Mouse (Mus musculus): ENCODE measurements at regions not wholly inside any gene's neighbourhood (a gene's known extent, or its start where the extent isn't known, plus 50 kb on each side); places are given as distances from the start of the nearest gene placed in this dataset.

DNA sequence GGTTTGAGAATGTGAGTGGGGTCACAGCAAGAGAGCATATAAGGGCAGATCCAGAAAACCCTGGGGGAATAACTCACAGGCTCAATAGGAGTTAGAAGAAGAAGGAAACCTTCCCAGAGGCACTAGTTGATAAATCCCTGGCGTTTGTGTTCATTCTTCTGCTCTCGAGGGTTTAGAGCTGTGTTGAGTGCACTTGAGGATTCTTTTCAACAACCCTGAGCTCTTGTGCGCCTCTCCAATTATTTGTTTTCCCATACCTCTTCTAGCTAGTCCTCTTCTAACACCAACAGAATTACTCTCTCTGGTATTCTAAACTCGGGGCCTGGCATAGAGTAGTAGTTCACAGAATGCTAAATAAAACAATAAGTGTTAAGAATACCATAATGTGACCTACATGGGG lies 151.9 kb upstream of the Cttnbp2 start:
- CTCF ChIA-PET, result no interaction called here
- POLR2A ChIA-PET, result no interaction called here

DNA sequence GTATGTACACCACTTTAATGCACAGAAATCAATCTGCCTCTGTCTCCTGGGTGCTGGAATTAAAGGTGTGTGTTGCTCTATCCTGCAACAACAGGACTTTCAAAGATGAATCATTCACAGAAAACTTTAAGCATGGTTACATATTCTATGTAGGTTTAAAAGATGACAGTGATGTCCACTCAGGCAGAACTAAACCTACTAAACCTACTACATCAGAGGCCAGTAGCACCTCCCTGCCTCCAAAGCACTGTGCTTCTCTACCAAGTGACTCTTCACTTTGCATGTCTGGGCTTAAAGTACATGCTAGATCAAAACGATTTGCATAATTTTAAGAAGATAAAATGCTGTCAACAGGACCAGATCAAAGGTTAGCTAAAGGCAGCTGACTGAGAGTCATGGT lies 156.0 kb upstream of the Cttnbp2 start:
- POLR2A ChIA-PET, result no interaction called here

DNA sequence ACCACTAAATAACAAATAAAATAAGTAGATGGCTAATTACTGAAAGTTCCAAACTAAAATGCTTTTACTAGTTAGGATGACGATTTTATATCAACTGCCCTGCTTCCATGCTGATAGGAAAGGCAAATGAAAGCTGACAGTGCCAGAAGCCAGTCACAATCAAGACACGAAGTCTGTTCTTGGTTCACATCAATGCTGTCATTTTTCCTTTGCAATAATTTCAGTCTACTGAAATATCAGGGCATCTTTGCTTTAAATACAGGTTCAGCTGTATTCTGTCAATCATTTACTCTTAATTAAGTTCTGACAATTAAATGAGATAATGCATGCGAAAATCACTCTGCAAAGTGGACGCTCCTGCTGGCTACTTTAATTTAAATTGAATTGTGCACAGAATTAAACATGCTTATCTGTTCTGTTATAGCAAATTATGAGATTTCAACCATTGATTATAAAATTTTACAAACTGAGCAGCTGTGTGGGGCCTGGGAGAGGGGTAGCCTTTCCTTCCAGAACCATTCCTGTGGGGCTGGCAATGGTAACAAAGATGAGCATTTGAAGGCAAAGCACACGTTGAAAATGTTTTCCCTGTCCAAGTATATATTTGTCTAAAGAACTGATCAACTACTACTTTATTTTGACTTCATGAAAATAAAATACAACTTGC lies 160.1 kb upstream of the Cttnbp2 start:
- POLR2A ChIA-PET, result no interaction called here
- CTCF ChIA-PET, result no interaction called here

More for the DNA sequence above, 156.0 kb upstream of the Cttnbp2 start:
- CTCF ChIA-PET, result no interaction called here

DNA sequence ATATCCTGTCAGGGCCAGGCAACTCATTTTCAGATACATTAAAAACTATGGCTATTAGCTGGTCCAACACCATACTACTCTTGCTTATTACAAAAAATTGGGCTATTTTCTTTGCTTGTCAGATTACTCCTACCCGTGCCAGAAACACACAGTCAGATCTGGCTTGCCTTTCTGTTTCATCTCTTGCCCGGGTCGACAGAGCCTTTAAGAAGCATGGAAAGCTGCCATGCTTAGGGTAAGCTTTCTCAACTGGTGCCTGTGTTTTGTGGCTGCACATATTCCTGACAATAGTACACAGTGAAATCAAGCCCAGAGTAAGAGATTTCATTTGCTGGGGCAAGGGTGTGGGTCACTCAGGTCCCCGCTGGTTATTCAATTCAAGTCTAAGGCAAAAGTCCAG lies 162.5 kb upstream of the Cttnbp2 start:
- CTCF ChIA-PET, result interaction anchor here in 2 of 4 experiments (0.6 kb wide), 3 partner anchors 49 to 894 kb away, joined by 3 to 4 read pairs (median 4); no protein-coding TSS in a partner anchor

DNA sequence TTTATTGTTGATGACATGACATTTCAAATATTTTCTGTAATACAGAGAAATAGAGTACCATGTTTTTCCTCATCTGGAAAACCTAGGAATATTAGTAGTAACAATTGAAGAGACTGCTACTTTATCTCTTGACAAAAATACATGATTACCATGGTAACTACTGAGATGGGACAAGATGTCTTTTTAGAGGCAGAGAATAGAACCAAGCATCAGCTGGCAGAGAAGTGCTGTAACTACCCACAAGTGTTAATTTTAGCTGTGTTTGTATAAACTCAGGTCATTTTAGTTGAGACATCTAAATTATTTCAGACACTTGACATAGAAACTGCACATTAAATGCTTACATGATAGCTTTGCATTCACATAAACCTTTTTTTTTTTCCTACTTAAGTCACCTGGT lies 166.1 kb upstream of the Cttnbp2 start:
- POLR2A ChIA-PET, result no interaction called here
- CTCF ChIA-PET, result no interaction called here

More for the DNA sequence above, 162.5 kb upstream of the Cttnbp2 start:
- POLR2A ChIA-PET, result no interaction called here

DNA sequence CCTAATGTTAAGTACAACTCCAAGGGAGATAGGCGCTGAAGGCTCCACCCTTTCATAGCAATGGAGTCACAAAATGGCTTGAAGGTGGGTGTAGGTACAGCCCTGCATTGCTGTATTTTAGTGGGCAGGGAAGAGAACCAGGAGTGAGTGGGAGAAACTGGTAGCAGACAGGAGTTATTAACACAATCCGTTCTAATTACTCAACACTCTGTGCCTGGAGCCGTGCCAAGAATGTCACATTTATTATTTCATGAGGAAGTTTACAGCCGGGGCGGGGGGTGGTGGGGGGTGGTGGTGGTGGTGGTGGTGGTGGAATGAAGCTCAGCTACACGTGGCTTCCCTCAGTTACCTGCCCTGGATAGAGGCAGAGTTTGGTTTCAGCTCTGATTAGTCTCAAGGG lies 166.3 kb upstream of the Lsm8 start:
- ChIA-PET CTCF (no interaction called here), POLR2A (no interaction called here)

DNA sequence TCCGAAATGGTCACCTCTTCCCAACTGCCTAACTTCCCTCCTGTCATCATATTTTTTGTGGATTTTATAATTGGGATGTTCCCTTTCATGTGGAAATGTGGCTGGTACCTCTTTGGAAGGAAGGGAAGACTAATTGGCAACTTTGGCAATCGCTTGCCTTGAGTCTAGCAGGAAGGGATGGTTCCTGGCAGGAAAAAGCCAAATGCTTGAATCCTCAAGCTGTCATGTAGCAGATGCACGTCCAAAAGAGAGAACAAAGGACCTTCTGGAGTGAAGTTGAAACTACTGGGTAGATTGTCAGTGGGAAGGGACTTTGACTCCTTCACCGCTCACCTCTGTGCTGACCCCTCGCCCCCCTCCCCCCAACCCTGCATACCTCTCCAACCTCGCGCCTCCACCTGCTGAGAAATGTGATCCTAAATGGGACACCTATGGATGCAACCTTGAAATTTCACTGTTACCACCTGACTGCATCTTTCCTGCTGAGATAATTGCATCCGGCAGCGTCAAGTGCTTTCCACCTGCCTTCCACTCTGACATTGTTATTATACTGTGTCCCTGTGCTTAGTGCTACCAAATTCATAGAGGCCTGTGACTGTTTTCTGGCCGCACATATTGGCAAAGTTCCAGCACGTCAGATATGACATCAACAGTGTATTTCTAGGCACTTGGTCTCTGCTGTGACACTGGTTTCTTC lies 159.6 kb upstream of the Lsm8 start:
- ChIA-PET POLR2A (no interaction called here), CTCF (no interaction called here)

DNA sequence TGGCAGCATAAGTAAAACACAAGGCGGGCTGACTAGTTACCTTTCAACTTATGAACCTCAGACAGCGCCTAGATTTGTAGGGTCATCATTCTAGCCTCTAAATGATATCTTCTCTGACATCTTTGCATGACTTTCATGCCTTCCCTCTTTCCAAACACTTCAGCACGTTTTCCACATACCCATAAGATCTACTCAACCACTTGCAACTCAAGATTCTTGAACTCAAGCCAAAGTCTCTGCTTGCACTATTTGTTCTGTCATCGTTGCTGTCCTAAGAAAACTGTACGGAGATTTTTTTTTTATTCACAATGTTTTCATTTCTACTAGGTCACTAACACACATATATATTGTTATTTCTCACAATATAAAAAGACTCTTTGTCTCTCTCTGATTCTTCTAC lies 150.8 kb upstream of the Lsm8 start:
- CTCF ChIA-PET, result no interaction called here
- POLR2A ChIA-PET, result no interaction called here

DNA sequence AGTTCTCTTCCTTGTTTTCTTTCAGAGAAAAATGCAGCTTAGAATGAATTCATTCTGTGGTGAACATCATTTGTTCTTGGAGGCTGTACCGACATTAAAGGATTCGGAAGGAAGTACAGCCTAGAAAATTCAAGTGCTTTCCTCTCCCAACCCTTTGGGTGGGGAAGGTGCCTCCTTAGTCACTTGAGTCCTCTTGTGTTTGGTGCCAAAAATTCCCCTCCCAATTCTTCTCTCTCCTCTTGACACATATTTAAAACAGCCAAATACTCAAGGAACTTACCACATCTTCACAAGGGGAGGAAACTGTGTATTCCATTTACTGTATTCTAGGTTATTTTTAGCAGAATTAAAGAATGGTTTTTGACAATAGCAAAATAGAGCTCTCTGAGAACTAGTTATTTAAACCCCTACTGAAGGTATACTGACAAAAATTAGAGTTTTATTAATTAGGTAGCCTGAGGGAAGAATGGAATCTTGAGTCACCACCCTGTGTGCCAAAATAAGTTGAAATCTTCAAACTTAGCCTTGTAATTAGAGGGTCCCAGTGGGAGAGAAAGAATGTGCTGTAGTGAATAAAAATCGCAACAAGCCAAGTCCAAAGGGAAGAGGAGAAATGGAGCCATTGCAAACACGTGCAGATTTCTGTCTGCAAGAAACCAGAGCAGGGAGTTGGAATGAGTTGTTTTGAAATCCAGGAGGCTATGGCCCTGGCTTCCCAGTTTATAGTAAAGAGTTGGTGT lies 149.2 kb upstream of the Lsm8 start:
- POLR2A ChIA-PET, result no interaction called here
- CTCF ChIA-PET, result no interaction called here

DNA sequence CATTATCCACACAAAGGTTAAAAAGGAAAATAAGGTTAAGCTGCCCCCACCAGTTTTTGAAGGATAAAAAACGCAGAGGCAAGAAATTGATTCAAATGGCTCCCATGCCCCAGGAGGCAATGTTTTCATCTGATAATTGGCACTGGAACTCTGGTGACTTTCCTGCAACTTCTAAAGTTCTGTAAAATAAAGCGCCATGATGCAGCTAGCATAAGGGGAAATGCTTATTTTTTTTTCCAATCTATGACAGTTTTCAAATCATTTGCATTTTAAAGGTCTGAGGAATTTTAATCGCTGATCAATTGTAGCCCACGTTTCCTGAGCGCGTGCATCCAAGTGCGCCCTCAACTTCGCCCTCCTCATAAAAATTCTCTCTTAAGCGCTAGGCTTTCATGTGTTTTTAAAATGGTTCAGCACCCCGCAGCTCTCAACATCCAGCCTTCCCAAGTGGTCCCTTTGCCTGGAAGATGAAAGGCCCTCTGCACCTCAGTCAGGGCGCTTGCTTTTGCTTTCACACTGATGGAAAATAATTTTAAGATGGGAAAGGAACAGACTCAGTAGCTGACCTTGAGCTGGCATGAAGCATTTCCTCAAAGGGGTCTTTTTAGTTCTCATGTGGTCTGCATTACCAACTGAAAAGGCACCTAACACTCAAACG lies 148.5 kb upstream of the Lsm8 start:
- CTCF ChIA-PET, result no interaction called here
- POLR2A ChIA-PET, result no interaction called here

DNA sequence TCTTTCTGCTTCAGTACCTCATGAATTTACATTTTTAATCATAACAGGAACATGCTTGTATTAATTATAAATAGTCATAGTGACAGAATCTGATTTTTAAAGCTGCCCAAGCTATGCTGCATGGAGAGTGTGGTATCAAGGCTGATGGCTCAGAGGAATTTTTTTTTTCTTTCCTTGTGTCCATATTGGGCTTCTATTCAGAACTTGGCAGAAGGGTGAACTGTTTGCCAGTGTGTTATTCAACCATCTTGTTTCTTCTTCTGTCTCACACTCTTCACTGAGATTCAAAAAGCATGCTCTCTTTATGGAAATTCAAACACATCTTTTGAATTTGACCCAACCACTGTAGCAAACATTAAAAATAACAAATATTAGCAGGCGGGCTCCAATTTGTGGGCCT lies 137.6 kb upstream of the Lsm8 start:
- CTCF ChIA-PET, result no interaction called here
- POLR2A ChIA-PET, result no interaction called here

DNA sequence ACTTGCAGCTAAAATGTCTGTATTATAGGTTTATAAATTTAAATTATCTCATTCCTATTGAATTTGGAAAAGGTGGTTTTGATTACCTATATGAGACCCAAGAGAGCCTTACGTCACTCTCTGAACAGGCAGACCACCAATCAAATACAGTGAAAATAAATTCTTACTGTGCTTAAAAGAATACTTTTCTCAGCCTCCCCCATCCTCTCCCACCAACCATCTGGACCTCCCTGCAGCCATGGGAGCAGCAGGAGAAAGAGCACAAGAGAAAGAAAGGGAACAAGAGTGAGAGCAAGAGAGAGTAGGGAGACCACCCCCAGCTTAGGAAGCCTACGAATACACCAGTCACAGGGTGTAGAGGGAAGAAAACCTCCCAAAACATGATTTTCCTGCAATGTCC lies 99.5 kb upstream of the Lsm8 start:
- CTCF ChIA-PET, result no interaction called here

DNA sequence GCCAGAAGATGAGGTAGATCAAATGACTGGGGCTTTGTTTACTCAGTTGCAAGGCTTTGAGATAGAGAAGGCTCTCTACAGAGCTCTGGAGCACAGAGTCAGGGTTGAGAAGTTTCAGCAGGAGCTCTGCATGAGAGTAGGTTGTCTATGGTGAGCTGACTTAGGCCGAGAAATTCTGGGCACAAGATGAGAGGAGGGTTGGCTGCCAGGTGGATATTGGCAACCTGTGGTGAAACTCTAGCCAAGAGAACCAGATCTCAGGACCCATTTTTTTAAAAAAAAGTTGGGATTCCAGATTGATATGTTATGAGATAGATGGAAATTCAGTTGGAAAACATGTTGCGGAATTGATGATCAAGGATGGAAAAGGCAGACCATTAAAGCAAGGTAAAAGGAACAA lies 83.8 kb upstream of the Lsm8 start:
- CTCF ChIA-PET, result no interaction called here

More for the DNA sequence above, 99.5 kb upstream of the Lsm8 start:
- POLR2A ChIA-PET, result no interaction called here

DNA sequence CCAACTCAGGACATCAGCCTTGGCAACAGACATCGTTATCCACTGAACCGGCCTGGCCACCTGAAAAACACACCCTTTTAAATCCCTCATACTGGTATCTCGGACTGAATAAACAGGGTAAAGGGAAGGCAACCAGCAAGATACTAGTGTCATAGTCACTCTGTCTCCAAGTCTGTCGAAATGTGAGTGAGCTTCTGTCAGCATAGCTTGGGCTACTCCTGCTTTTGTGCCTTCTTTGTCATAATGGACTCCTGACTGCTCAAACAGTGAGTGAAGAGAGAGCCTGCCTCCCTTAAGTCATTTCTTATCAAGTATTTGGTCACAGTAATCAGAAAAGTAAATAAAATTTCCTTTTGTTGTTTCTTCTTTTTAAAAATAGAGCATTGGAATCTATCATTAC lies 53.0 kb upstream of the Lsm8 start:
- ChIA-PET CTCF (no interaction called here), POLR2A (no interaction called here)

More for the DNA sequence above, 83.8 kb upstream of the Lsm8 start:
- POLR2A ChIA-PET, result no interaction called here

DNA sequence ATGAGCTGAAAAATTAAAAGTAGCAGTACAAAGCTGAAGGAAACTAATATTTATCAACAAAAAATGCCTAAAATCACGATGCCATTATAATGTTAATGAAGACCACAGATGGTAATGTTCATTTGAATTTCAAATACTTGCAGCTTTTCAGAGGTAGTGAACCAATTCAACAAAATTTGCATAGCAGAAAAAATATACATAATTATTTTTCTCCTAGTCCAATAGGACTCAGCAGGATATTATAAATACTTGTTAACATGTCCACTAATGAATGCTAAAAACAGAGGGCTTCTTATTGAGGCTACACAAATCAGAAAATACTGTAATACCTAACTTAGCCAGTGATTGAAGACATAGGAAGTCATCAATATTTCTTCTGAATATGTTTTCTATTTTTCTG lies 52.5 kb upstream of the Lsm8 start:
- CTCF ChIA-PET, result no interaction called here

DNA sequence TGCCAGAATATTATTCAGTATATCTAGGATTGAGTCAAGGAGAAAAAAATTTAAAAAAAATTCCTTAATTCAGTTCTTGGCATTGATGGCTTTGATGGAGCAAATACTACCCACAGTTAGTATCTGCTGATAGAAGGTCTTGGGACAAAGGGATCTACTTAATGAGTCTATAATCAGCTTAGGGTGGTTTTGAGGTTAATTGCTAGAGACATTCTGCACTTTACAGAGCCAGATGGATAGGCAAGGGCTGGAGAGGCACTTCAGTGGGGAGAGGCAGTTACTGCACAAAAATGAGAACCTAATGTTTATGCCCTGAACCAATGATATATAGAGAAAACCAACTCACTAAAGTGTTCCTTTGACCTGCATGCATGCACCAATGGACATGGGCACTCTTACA lies 51.8 kb upstream of the Lsm8 start:
- CTCF ChIA-PET, result interaction anchor here in 1 of 4 experiments (0.7 kb wide), 1 partner anchor 46 kb away, joined by 6 read pairs; no protein-coding TSS in a partner anchor
- POLR2A ChIA-PET, result no interaction called here

More for the DNA sequence above, 52.5 kb upstream of the Lsm8 start:
- POLR2A ChIA-PET, result no interaction called here

All from embryonic stem cell, embryonic (primary cell).